Mouse (Mus musculus) v-Abl transformed pro-B cells (cell line): ENCODE results near the gene Hcrtr1.

Source experiments
- in situ Hi-C, 2 experiments: fragments of 400-800 bp; cut with MboI; formaldehyde crosslinking; loops; one replicate each; pipeline ENCODE4 v1.15.1; 2025; ENCODE audit not compliant: unreplicated experiment in 2 of 2

Hcrtr1 gene

GRCm38 (mm10) chr4:130125164-130125563 lies 14.0 kb downstream of the Hcrtr1 start:
- in situ Hi-C loops, result no loop called here

GRCm38 (mm10) chr4:130124110-130124509 lies 15.0 kb downstream of the Hcrtr1 start:
- in situ Hi-C loops, result no loop called here

GRCm38 (mm10) chr4:130123020-130123419 lies 16.1 kb downstream of the Hcrtr1 start:
- in situ Hi-C loops, result no loop called here

DNA sequence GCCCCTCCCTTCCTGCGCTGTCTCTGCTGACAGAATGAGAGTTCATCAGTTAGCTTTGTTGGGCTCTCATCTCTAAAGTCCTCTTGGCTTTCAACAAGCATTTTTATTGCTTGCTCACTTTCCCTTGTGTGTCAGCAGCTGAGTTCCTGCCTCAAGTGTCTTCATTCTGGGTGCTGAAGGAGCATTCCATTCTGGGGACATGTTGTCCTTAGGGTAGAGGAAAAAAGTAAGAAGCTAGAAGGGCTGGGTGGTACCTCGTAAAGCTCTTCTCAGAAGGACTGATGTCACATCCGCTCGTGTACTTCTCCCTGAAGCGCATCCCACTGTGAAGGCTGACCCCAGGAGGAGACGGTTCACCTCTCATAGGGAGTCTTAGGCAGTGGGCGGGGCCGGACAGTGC lies 17.6 kb downstream of the Hcrtr1 start:
- in situ Hi-C loops, result no loop called here

GRCm38 (mm10) chr4:130120752-130121151 lies 18.4 kb downstream of the Hcrtr1 start:
- in situ Hi-C loops, result no loop called here

- in situ Hi-C loops, result no loop called here
Measured at GRCm38 (mm10) chr4:130112732-130113131, 26.4 kb downstream of the Hcrtr1 start.

DNA sequence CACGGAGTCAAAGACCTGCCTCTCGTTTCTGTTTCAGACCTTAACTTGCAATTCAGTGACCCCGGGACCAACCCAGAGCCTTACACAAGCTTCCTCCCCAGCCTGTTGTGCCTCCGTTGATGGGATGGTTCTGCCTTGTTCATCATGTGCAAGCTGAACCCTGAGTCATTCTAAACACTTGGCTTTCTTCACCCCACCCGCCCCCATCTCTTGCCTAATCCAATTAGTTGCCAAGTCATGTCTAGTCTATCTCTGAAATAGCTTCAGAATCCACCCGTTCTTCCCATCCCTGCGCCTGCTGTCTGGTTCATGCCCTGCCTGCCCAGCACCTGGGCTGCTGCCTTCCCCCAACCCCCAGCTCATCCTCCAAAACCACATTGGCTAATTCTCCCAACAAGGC lies 26.9 kb downstream of the Hcrtr1 start:
- in situ Hi-C loops, result no loop called here

GRCm38 (mm10) chr4:130110091-130110490 lies 29.1 kb downstream of the Hcrtr1 start:
- in situ Hi-C loops, result no loop called here

- in situ Hi-C loops, result no loop called here
Measured at GRCm38 (mm10) chr4:130109666-130110065, 29.5 kb downstream of the Hcrtr1 start.

DNA sequence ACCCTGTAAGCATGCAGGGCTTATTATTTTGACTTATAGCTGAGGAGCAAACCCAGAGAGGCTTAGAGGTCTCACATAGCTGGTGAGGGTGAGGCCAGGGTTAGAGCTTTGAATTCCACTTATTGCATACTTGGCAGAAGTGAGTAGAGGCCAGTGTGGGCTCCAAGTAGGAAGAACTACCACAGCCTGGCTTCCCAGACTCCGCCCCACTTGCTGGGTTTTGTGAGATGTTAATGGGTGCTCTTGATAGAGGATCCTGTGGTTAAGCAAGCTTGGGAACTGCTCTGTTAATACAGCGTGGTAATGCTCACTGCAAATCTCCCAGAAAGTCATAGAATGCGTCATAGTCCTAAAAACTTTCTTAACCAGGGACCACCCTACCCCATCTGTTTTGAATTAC lies 30.2 kb downstream of the Hcrtr1 start:
- in situ Hi-C loops, result no loop called here

GRCm38 (mm10) chr4:130107444-130108131 lies 31.6 kb downstream of the Hcrtr1 start:
- in situ Hi-C loops, result no loop called here

- in situ Hi-C loops, result no loop called here
Measured at GRCm38 (mm10) chr4:130107065-130107443, 32.1 kb downstream of the Hcrtr1 start.

DNA sequence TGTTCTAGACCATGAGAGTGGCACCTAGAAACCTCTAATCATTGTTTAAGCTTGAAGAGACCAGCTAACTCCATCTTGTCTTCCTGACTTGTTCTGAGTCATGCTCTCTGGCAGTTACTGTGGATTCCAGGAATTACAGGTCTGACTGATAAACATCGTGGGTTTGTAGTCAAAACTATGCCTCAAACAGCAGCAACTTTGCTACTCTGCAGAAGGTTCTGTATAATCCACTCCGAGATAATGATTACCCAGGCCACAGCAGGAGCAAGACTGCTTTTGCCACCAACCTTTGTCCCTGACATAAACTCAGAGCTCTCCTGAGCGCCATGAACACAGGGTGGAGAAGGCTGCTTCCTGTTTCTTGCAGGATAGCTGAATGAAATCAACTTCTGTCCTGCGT lies 34.6 kb downstream of the Hcrtr1 start:
- in situ Hi-C loops, result no loop called here

DNA sequence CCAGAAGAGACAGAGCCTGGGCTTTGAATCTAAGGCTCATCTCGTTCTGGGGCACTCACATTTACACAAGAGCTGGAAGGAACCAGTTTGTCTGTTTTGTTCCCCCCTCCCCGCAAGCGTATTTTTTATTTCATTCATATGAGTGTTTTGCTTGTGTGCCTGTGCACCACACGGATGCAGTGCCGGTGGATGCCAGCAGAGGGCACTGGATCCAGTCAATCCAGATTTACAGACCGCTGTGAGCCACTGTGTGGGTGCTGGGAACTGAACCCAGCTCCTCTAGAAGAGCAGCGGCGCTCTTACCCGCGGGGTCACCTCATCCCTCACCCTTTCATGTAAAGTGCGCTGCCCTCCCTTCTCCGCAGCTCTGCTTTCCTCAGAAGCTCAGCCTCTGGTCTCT lies 35.5 kb downstream of the Hcrtr1 start:
- in situ Hi-C loops, result no loop called here

GRCm38 (mm10) chr4:130102111-130102651 lies 37.0 kb downstream of the Hcrtr1 start, which contains the start of gene Pef1:
Gene Pef1 (plus strand): TSS chr4:130102558.
- in situ Hi-C loops, result no loop called here

GRCm38 (mm10) chr4:130101183-130101582 lies 38.0 kb downstream of the Hcrtr1 start:
- in situ Hi-C loops, result no loop called here

DNA sequence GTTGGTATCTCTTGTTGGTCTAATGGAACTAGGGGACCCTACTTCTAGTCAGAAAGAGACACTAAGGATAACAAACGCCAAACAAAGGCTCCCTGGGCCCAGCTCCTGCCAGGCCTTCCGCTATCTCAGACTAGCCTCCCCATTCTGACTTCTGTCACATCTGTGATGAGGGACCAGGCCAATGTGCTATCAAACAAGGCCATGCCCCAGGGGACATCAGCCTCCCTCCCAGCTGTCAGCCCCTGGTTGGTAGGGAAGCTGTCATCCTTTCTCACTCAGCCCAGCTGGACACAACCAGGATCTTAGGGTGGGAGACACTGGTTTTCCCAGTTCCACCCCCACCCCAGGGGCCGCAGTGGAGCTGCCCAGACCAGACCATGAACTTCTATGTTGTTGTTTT lies 44.0 kb downstream of the Hcrtr1 start:
- in situ Hi-C loops, result loop anchor here in 1 of 2 experiments (10.0 kb wide), 1 partner anchor 310 kb away; no protein-coding TSS in a partner anchor

DNA sequence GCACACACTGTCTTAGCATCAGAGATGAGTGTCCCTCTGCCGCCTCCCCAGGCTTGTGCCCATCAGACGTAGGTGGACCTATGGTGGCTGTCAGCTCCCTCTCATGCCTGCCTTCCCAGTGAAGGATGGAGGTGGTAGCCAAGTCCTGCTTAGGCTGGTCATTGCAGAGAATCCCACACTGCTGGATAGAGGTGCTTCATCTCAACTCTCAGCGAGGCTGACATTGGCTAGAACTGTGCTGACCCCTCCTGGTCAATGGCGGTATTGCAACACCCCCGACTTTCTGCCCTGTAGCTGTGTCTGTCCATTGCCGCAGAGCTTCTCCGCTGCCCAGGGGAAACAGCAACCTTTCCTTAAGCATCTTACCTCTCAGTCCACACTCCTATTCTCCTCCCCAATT lies 51.9 kb downstream of the Hcrtr1 start:
- in situ Hi-C loops, result loop anchor here (5.0 to 10.0 kb wide), 3 partner anchors 382 to 412 kb away; partner anchors contain the start of gene Kpna6 (in 1 of the 2)

GRCm38 (mm10) chr4:130085246-130085820 lies 53.8 kb downstream of the Hcrtr1 start:
- in situ Hi-C loops, result loop anchor here (5.0 to 10.0 kb wide), 3 partner anchors 381 to 411 kb away; partner anchors contain the start of gene Kpna6 (in 1 of the 2)

GRCm38 (mm10) chr4:130084331-130084945 lies 54.7 kb downstream of the Hcrtr1 start:
- in situ Hi-C loops, result loop anchor here in 1 of 2 experiments (5.0 to 10.0 kb wide), 3 partner anchors 122 to 410 kb away; partner anchors contain the start of gene Kpna6

- in situ Hi-C loops, result loop anchor here in 1 of 2 experiments (5.0 to 10.0 kb wide), 3 partner anchors 120 to 407 kb away; partner anchors contain the start of gene Kpna6
Measured at GRCm38 (mm10) chr4:130082211-130082610, 56.9 kb downstream of the Hcrtr1 start.
